Mouse (Mus musculus): ENCODE results near the gene Snx8.

Snx8 gene

DNA sequence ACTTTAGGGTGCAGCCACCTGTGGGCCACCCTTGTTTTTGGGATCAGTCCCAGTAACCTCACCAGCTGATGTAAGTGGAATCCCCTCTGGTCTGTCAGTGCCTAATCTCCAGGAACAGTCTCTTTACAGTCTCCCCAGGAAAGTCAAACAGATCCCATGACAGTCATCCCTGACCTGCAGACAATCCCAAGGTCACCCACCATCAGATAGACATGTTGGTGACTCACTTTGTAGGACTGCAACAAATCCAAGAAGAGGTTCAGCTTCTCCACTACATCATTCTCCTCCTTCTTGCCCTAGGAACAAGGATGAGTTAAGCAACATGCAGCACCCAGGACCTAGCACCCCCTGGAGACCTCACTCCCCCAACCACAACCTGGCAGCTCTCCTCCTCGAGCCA, 43.0 kb downstream of the Snx8 start:
- DNase-seq (ENCODE audit: low read depth, low spot score), result peak; percentile 43

- DNase-seq (ENCODE audit: low read depth, low spot score), result no peak
These were observed 43.8 kb downstream of the Snx8 start for GRCm38 (mm10) chr5:140345244-140345643.

- DNase-seq (ENCODE audit: low read depth, low spot score), result no peak
These were observed 46.2 kb downstream of the Snx8 start for GRCm38 (mm10) chr5:140342880-140343279.

DNA sequence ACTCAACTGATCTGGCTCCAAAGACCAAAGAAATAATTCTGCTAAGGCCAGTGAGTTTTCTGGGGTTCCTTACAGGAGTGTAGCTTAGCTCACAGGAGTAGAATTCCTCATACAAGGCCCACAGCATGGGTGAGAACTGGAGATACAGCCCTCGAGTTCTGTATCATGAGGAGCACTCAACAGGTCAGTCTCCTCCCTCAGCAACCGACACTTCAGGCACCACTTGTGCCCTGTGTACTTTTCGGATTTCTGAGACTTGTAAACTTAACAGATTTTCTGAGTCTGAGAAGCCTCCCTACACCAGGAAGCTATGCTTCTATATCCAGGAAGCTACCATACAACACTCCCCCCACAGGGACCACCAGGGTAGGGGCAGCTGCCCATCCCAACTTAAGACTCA, 49.2 kb downstream of the Snx8 start:
- no peak for DNase-seq (ENCODE audit: low read depth, low spot score)

GRCm38 (mm10) chr5:140338779-140339178, 50.3 kb downstream of the Snx8 start:
- DNase-seq (ENCODE audit: low read depth, low spot score), result no peak

- DNase-seq (ENCODE audit: low read depth, low spot score), result peak; percentile 83
These were observed 52.4 kb downstream of the Snx8 start for GRCm38 (mm10) chr5:140336680-140337079.

DNA sequence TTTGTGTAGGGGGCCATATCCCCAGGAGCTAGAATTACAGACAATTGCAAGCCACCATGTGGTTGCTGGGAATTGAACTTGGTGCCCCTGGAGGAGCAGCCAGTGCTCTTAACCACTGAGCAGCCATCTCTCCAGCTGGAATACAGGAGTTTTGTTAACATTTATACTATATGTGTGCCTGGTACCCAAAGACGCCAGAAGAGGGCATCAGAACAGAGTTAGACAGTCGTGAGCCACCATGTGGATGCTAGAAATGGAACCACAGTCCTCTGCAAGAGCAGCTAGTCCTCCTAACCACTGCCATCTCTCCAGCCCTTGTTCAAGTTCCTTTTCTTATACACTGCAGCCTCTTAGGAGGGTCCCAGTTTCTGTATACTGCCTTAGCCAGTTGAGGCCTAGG, 55.4 kb downstream of the Snx8 start:
- DNase-seq (ENCODE audit: low read depth, low spot score), result peak; percentile 76

GRCm38 (mm10) chr5:140332519-140332918, 56.5 kb downstream of the Snx8 start:
- DNase-seq (ENCODE audit: low read depth, low spot score), result peak; percentile 67

DNA sequence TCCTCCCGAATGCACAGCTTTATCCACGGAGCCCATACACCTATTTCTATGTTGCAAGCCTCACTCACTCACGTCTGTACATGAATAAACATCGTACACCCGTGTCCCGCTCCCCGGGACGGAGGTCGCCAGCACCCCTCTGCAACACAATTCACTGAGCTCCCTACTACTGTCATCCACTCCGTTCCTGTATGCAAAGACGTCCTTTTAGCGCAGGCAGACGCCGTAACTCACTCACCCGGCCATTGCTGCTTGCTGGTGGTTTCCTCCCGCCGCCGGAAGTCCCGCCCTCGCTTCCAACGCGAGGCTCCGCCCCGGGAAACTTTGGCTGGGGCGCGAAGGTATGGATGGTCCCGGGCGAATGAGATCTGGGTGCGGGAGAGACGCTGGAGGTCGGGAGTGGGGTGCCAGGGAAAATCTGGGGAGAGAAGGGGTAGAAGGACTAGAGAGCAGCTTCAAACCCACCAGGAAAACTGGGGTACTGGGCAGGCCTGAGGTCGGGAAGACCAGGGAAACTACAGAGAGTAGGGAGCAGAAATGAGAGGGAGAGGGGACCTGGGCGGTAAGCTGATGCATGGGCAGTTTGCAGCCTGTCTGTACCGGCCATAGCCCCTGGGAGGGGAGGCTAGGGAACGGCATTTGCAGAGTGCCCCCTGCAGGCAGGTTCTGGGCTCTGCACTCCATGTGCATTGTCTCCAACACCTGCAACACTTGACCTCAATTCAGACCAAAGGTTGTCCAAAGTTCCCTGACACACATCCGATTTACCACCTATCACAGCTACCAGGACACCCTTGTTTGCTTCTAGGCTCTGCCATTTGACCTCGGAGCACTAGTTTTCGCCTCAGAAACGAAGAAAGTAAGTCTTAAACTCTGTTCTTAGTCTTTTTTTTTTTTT, 57.2 kb downstream of the Snx8 start, which contains the start of gene Mrm2:
Gene Mrm2 (minus strand): TSS at position 284 of the 898 bp plus-strand sequence.
- peak; percentile 93 for DNase-seq (ENCODE audit: low read depth, low spot score)

DNA sequence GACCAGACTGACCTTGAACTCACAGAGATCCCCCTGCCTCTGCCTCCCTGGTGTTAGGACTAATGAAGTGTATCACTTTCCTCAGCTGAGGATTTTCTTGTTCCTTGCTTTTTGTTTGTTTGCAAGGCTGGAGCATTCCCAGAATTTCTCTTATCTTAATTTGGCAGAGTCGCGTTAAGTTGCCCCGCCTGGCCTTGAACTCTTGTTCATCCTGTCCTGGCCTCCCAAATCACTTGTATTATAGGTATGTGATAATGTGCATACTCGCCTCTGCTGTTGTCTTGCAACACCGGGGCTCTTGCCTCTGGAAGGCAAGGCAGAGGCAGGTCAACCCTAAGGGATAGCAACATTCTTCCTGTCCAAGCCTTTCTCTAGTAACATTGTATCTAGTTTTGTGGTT, 65.0 kb downstream of the Snx8 start:
- DNase-seq (ENCODE audit: low read depth, low spot score), result no peak

DNA sequence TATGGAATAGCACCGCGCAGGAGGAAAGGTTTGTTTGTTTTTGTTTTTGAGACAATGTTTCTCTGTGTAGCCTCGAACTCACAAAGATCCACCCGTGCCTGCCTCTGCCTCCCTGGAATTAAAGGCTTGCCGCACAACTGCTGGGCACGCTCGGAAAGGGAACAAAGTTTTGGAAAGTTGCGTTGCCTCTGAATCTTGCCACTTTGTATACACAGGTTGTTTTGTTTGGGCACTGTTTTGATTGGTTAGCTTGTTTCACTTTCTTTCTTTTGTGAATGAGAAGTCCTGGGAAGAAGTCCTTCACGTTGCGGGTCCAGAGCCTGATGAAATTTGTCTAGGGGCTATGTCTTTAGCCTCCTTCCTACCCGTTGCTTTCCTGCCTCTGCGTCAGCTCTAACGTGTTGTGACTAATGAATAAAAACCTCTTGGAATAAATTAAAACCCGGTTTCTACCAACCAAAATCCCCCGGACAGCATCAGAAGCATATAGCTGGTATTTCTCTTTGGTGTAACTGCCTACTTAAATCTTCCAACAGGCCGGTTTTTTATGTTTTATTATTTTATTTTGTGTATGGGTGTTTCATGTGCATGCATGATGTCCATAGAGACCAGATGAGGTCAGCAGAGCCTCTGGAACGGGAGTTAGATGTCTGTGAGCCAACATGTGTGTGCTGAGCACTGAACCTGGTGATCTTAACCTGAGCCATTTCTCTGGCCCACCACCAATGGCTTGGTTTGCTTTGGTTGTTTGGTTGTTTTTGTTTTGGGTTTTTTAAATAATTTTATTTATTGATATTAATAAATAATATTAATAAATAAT, 67.1 kb downstream of the Snx8 start:
- peak; percentile 78 for DNase-seq (ENCODE audit: low read depth, low spot score)

GRCm38 (mm10) chr5:140321042-140321755, 67.9 kb downstream of the Snx8 start, which contains the start of the genes Mad1l1 and Nudt1:
Gene Mad1l1 (minus strand): TSS chr5:140321552.
Gene Nudt1 (plus strand): TSS chr5:140321656.
- DNase-seq (ENCODE audit: low read depth, low spot score), result peak; percentile 99

DNA sequence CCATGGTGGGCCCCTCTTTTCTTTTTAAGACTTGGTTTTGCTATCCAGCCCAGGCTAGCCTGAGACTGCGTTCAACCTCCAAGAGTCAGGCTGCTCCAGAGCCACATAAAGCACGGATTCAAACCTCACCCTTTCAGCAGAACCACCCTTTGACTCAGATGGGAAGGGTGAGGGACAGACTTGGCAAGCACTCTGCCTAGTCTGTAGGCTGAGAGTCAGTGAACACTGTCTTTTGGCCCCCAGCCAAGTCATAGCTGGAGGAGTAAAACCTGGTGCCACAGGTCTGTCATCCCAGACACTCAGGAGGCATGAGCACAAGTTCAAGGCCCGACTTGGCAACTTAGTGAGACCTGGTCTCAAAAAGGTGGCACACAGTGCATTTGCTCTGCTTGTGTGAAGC, 72.3 kb downstream of the Snx8 start:
- DNase-seq (ENCODE audit: low read depth, low spot score), result peak; percentile 71

DNA sequence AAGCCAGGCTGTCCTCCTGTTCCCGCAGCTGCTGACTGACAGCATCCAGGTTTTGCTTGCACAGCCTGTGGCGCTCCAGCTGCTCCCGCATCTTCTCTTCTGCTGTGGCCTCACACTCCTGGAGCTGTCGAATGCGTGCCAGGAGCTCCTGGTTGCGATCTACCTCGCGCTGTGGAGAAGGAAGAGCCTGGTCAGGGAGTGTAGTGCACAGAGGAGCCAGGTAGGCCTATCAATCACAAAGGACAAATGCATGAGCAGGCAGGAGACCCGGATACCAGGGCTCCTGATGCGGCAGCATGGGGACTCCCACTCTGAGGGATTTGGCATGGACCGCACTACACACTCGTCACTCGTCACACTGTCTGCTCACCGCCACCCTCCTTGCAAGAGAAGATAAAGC, 81.5 kb downstream of the Snx8 start:
- DNase-seq (ENCODE audit: low read depth, low spot score), result no peak

DNA sequence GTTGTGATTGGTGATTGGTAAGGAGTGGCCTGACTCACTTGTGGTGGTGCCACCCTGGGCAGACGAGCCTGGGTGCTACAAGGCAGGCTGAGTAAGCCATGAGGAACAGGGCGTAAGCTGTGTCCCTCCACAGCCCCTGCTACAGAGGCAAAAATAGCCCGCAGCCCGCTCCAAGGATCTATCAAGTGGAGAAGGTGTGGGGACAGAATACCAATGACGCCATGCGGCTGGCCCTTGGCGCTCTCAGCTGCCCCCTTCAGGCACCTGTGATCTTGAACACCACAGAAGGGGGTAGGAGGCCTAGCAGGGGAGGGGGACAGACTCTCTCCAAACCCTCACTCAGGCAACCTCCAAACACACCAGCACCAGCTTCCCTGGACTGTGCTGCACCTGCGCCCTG, 83.0 kb downstream of the Snx8 start:
- DNase-seq (ENCODE audit: low read depth, low spot score), result no peak

DNA sequence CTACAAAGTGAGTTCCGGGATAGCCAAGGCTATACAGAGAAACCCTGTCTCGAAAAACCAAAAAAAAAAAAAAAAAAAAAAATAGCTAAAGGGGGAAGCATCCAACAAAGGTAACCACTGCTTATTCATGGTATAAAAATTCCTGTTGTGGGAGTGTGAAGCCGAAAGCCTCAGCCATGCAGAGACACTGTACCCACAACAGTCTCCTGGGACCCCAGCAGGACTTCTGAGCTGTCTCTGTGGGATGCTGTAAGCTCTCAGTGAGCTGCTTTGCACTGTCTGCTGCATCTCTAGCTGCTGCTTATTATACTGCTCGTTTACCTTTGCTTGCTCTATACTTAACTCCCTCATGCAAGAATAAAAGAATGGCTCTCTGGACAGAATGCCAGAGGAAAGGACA, 90.8 kb downstream of the Snx8 start:
- peak; percentile 86 for DNase-seq (ENCODE audit: low read depth, low spot score)

GRCm38 (mm10) chr5:140292152-140292551, 96.9 kb downstream of the Snx8 start:
- DNase-seq (ENCODE audit: low read depth, low spot score), result peak; percentile 79
